Mouse (Mus musculus): ENCODE data around the gene Lancl2. TPM values are rescaled to one million over a fixed set of nuclear protein-coding genes. Genes with fewer than 3 reads are reported as not detected.

The Lancl2 gene
- polyA plus RNA-seq, 1 experiment = 62.9 TPM

DNA sequence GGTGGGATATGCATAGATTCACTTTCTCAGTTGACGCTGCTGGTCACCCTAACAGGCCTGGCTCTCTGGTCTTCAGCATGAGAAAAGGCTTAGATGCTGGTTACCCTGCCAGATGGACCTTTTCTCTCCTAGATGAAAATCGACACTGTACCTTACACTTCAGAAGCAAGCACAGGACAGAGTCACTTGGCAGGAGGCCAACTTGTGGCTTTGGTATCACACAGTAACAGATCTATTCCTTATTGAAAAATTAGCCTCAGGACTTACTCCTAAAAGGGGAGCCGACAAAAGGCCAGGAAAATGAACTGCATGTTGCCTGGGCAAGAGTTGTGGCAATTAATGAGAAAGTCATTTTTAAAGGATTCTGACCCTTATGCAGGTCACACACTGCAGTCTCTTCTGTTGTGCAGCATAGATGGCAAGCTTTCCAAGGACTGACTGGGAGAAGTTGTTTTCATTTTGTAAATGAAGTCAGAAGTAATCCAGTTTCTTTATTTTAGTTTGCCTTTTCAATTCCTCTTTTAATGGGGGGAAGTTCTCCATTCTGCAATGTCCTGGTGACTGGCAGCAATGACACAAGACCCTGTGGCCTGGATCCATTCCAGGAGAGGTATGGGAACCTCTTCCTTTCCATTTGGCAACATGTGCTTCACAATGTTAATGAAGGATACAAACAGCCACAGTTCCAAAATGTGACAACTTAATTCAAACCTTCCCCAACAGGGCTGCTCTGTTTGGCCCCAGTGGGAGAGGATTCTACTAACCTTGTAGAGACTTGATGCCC, 62.9 kb downstream of the Lancl2 start:
- no peak for TF ChIP-seq POLR2A (IDR thresholded peaks at IDR 0.05; ENCODE audit: extremely low read depth, insufficient read depth, low read length)
- no peak for TF ChIP-seq CTCF (IDR thresholded peaks at IDR 0.05; ENCODE audit: extremely low read depth, insufficient read depth, low read length)
- no peak overlapping the region for H3K27ac ChIP-seq (ENCODE audit: insufficient read depth, low read length)
- H3K4me3 ChIP-seq (ENCODE audit: insufficient read depth, low read length) = no peak overlapping the region
- H3K4me1 ChIP-seq (ENCODE audit: control insufficient read depth, insufficient read depth, low read length) = no peaks in the 10 kb centered on the region; the same call in 1 of the 2 replicates

DNA sequence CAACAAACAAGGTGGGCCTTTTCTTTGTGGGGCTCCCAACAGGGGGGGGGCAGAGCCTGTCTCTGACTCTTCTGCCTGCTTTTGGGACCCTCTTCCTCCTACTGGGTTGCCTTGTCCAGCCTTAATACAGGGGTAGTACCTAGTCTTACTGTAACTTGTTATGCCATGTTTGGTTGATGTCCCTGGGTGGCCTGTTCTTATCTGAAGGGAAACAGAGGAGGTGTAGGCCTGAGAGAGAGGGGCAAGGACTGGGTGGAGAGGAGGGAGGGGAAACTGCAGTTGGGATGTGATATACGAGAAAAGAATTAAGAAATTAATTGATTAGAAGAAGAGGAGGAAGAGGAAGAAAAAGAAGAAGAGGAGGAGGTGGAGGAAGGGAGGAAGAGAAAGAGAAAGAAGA, 63.9 kb downstream of the Lancl2 start:
- no peak overlapping the region for H3K27ac ChIP-seq (ENCODE audit: insufficient read depth, low read length)
- H3K4me1 ChIP-seq (ENCODE audit: control insufficient read depth, insufficient read depth, low read length) = no peaks in the 10 kb centered on the region; the same call in 1 of the 2 replicates
- no peak overlapping the region for H3K4me3 ChIP-seq (ENCODE audit: insufficient read depth, low read length)
- TF ChIP-seq POLR2A (IDR thresholded peaks at IDR 0.05; ENCODE audit: extremely low read depth, insufficient read depth, low read length) (no peak), CTCF (IDR thresholded peaks at IDR 0.05; ENCODE audit: extremely low read depth, insufficient read depth, low read length) (no peak)

DNA sequence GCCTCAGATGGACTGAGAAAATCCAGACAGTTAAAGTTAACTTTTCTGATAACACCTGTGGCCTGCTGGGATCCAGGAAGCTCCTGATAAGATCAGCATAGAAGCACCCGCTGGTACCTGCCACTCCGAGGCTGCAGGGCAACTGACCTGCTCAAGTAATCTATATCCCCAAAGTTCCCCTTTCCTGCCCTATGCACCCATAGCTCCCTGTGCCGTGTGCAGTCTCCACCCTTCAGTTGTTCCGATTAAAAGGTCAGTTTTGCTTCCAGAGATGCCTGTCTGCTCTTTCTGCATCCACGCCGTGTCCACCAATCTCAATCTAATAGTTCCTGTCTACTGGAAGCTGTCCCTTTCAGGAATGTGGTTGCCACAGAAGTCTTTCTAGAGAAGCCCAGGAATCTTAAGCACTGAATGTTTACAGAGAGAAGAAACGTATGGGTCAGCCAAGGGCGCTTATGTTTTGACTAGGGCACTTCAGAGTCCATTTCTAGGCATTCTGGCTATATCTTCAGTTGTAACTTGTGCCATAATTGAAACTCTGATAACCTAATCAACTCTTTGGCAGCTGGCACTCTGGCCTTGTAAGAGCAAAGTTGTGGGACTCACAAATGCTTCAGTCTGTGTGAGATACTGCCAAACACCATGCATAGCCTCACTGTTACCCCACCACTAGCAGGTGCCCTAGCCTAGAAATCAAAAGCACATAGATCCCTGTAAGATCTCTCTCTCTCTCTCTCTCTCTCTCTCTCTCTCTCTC, 65.0 kb downstream of the Lancl2 start:
- Histone ChIP-seq H3K27ac (ENCODE audit: insufficient read depth, low read length) (no peak overlapping the region), H3K4me1 (ENCODE audit: control insufficient read depth, insufficient read depth, low read length) (no peaks in the 10 kb centered on the region; the same call in 1 of the 2 replicates), H3K4me3 (ENCODE audit: insufficient read depth, low read length) (no peak overlapping the region)
- TF ChIP-seq POLR2A (IDR thresholded peaks at IDR 0.05; ENCODE audit: extremely low read depth, insufficient read depth, low read length) = no peak
- TF ChIP-seq CTCF (IDR thresholded peaks at IDR 0.05; ENCODE audit: extremely low read depth, insufficient read depth, low read length) = no peak

DNA sequence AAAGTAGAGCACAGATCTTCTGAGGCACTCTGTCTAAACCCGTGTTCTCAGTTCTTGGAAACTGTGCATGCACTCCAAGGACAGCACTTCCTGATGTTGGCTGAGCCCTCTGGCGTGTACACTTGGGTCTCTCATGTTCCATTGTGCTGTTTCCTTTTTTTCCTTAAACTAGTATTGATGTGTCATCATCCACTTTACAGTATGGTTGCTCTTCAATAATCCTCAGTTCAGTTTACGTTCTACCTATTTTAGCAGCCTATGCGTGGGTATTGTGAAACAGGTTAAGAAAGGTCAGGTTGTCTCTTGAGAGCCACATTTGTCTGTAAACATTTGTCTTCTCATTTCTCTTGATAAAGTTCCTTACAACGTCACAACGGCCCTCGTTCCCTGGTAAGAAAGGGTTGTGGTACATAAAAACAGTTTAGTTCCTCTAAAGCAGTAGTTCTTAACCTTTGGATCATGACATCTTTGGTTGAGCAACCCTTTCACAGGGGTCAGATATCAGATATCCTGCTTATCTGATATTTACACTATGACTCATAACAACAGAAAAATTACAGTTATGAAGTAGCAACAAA, 66.7 kb downstream of the Lancl2 start:
- no peak for TF ChIP-seq POLR2A (IDR thresholded peaks at IDR 0.05; ENCODE audit: extremely low read depth, insufficient read depth, low read length)
- no peak for TF ChIP-seq CTCF (IDR thresholded peaks at IDR 0.05; ENCODE audit: extremely low read depth, insufficient read depth, low read length)
- no peak overlapping the region for H3K4me3 ChIP-seq (ENCODE audit: insufficient read depth, low read length)
- no peak overlapping the region for H3K27ac ChIP-seq (ENCODE audit: insufficient read depth, low read length)
- no peaks in the 10 kb centered on the region; the same call in 1 of the 2 replicates for H3K4me1 ChIP-seq (ENCODE audit: control insufficient read depth, insufficient read depth, low read length)

DNA sequence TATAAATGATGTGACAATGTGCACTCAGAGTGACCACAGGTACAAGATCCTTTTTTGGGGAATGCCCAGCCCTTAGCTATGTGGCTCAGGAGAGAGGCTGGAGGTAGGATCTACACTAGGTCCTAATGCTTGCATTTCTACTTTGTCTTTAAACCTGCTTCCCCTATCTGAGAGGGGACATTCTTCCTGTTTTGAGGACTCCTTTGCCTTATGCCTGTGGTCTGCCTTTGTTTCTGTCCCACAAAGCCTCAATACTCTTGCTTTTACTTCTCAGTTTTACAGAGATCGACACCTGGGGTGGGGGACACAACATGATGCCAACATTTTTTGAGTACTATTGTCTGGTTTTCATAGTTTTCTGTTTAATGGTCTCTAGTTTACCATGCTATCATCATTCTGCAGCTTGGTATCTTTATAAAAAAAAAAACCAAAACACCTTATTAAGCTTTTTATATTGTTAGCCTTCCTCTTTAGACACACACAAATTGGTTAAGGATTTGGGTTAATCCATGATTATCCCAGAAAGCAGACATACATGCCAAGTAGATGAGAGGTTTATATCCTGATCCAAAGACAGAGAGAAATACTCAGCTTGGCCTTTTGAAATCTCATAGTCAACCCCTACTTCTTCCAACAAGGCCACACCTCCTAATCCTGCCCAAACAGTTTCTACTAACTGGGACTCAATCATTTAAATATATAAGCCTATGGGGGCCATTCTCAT, 68.3 kb downstream of the Lancl2 start:
- H3K27ac ChIP-seq (ENCODE audit: insufficient read depth, low read length) = no peak overlapping the region
- TF ChIP-seq CTCF (IDR thresholded peaks at IDR 0.05; ENCODE audit: extremely low read depth, insufficient read depth, low read length) (no peak), POLR2A (IDR thresholded peaks at IDR 0.05; ENCODE audit: extremely low read depth, insufficient read depth, low read length) (no peak)
- H3K4me3 ChIP-seq (ENCODE audit: insufficient read depth, low read length) = no peak overlapping the region
- H3K4me1 ChIP-seq (ENCODE audit: control insufficient read depth, insufficient read depth, low read length) = no peaks in the 10 kb centered on the region

DNA sequence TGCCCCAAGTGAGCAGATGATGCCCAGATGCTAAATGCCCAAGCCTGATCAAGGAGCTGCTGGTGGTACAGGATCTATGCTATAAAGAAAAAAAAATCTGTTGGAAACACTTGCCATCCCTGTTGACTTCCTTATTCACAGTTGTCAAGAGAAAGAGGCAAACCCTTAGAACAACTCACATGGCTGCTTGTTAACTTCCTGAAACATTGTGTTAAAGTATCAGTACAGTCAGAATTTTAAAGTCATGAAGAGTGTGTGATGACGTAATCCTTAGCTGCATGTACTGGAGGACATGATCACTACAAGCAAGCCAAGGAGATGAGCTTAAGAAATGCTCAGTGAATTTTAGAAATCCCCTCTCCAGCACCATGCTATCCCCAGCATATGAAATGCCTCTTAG, 71.5 kb downstream of the Lancl2 start:
- H3K4me3 ChIP-seq (ENCODE audit: insufficient read depth, low read length) = no peak overlapping the region
- no peak for TF ChIP-seq POLR2A (IDR thresholded peaks at IDR 0.05; ENCODE audit: extremely low read depth, insufficient read depth, low read length)
- TF ChIP-seq CTCF (IDR thresholded peaks at IDR 0.05; ENCODE audit: extremely low read depth, insufficient read depth, low read length) = no peak
- H3K27ac ChIP-seq (ENCODE audit: insufficient read depth, low read length) = no peak overlapping the region

DNA sequence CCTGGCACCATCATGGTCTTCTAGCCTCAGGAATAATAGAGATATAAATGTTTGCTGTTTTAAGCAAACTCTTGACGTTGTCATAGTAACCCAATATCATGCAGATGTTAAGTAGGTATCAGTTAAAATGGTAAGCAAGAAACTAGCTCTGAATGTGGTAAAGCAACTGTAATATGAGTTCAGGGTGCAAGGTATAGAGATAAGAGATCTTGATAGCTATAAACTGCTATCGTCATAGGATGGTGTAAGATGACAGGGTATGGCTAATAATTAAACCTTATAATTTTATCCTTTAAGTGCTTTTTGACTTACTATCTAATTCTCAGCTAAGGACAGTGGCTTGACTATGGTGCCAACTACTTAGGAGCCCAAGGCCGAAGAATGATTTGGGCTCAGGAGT, 78.0 kb downstream of the Lancl2 start:
- no peak overlapping the region for H3K4me3 ChIP-seq (ENCODE audit: insufficient read depth, low read length)
- H3K4me1 ChIP-seq (ENCODE audit: control insufficient read depth, insufficient read depth, low read length) = peaks cover 1% of the 10 kb centered on the region; the same call in 1 of the 2 replicates
- no peak overlapping the region for H3K27ac ChIP-seq (ENCODE audit: insufficient read depth, low read length)
- TF ChIP-seq CTCF (IDR thresholded peaks at IDR 0.05; ENCODE audit: extremely low read depth, insufficient read depth, low read length) (no peak), POLR2A (IDR thresholded peaks at IDR 0.05; ENCODE audit: extremely low read depth, insufficient read depth, low read length) (no peak)

More for the DNA sequence above, 71.5 kb downstream of the Lancl2 start:
- no peaks in the 10 kb centered on the region for H3K4me1 ChIP-seq (ENCODE audit: control insufficient read depth, insufficient read depth, low read length)

DNA sequence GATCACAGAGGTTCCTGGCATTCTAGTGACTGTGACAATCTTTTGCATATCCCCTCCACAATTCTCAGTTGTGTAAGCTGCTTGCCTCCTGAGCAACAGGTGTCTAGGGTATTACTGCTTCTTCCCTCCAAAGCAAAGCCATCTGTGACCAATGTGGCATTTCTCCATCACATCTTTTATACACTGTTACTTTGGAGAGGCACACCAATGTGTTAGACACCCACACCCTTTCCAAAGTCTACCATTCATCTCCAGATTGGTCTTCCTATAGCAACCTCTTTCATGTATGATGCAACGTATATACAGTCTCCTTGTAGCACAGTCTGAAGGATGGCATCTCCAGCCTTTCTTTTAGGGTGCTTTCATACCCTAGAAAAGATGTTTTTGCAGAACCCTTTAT, 80.3 kb downstream of the Lancl2 start:
- Histone ChIP-seq H3K4me3 (ENCODE audit: insufficient read depth, low read length) (no peak overlapping the region), H3K4me1 (ENCODE audit: control insufficient read depth, insufficient read depth, low read length) (peaks cover 1% of the 10 kb centered on the region; the same call in 1 of the 2 replicates), H3K27ac (ENCODE audit: insufficient read depth, low read length) (no peak overlapping the region)
- TF ChIP-seq CTCF (IDR thresholded peaks at IDR 0.05; ENCODE audit: extremely low read depth, insufficient read depth, low read length) (no peak), POLR2A (IDR thresholded peaks at IDR 0.05; ENCODE audit: extremely low read depth, insufficient read depth, low read length) (no peak)

DNA sequence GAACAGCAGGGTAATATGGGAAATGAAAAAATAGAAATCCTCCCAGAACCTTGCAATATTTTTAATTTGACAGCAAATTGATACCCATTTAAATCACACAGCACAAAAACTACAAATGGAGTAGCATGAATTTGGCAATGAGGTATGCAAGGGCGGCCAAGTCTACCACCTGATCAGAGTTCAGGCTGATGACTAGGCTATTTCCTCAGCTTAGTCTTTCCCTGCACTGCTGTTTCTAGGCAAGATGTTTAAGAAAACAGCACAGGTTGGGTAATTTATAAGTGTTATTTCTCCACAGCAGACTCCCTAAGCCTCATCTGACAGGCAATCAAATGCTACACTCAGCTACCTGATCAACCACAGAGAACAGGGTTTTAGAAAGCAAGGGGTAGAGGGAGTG, 81.9 kb downstream of the Lancl2 start:
- Histone ChIP-seq H3K4me3 (ENCODE audit: insufficient read depth, low read length) (no peak overlapping the region), H3K27ac (ENCODE audit: insufficient read depth, low read length) (no peak overlapping the region), H3K4me1 (ENCODE audit: control insufficient read depth, insufficient read depth, low read length) (peaks cover 1% of the 10 kb centered on the region; the same call in 1 of the 2 replicates)
- TF ChIP-seq CTCF (IDR thresholded peaks at IDR 0.05; ENCODE audit: extremely low read depth, insufficient read depth, low read length) = no peak
- no peak for TF ChIP-seq POLR2A (IDR thresholded peaks at IDR 0.05; ENCODE audit: extremely low read depth, insufficient read depth, low read length)

Data from cortical plate, adult 2 months (tissue).